Mouse (Mus musculus): Measurements from ENCODE around the gene Smyd5. TPM values are rescaled to one million over a fixed set of nuclear protein-coding genes. Genes with fewer than 3 reads are reported as not detected.

The Smyd5 gene
- total RNA-seq, 4 experiments from 2014 or later = 49.4 to 57.5 (median 53.2) TPM

DNA sequence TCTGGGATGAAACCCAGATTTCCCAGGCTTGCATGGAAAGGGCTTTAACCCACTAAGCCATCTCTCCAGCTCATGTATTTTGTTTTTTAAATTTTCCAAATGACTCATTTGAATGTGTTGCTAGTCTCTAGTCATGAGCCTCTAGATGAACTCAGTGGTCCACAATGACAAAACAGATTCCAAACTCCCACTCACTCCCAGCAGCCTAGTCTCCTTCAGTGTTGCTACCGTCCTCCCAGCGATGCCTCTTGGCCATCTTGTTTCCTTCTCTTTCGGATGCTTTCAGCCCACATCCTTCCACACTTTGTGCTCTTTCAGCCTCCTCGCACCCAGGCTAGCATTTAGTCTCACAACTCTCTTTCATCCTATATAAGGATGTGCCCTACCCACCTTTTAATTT is 58.5 kb downstream of the Smyd5 start:
- DNase-seq (ENCODE audit: low spot score in 2 of 2) = no peak

DNA sequence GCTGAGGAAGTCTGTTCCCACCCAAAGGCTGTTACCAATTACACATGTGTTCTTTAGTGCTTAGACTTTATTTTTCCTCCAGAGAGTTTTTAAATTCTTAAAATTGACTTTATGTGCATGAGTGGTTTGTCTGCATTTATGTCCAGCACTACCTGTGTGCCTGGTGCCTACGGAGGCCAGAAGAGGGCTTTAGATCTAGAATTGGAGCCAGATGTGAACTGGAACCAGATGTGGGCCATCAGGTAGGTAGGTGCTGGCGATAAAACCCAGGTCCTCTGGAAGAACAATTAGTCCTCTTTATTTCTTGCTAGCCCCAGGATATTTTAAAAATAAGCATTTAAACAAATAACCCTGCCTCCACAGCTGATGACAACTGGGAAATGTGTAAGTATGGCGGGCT is 59.8 kb downstream of the Smyd5 start:
- DNase-seq (ENCODE audit: low spot score in 2 of 2) = no peak

Other genes starting within 250 kb of the Smyd5 start
- gene Emx1, start 244.6 kb upstream of the Smyd5 start, total RNA-seq (2022) = 10 to 100 TPM; 15.0 to 22.5 (median 17.5) TPM
- gene Sfxn5, start 98.6 kb upstream of the Smyd5 start, total RNA-seq (2022) = 100 to 1,000 TPM; 176 to 205 (median 188) TPM
- gene Rab11fip5, start 57.4 kb upstream of the Smyd5 start, total RNA-seq (2022) = 10 to 100 TPM; 62.8 to 68.1 (median 65.7) TPM
- not detected for gene Noto, start 8.1 kb upstream of the Smyd5 start, total RNA-seq (2022)
- gene Cct7, start 19.5 kb downstream of the Smyd5 start, total RNA-seq (2022) = 100 to 1,000 TPM; 214 to 247 (median 220) TPM
- gene Pradc1, start 20.0 kb downstream of the Smyd5 start, total RNA-seq (2022) = 10 to 100 TPM; 18.0 to 20.9 (median 18.0) TPM
- 10 to 100 TPM; 68.2 to 87.1 (median 81.3) TPM for gene Fbxo41, start 71.0 kb downstream of the Smyd5 start, total RNA-seq (2022)
- gene Egr4, start 81.6 kb downstream of the Smyd5 start, total RNA-seq (2022) = 10 to 100 TPM; 18.5 to 24.4 (median 20.1) TPM
- gene Alms1, start 155.5 kb downstream of the Smyd5 start, total RNA-seq (2022) = 10 to 100 TPM in 1 of 4 experiments, 1 to 10 TPM in 3; 7.2 to 10.1 (median 8.4) TPM